9 mouse cellular contexts compared by ENCODE assay signal in the genomic region with DNA sequence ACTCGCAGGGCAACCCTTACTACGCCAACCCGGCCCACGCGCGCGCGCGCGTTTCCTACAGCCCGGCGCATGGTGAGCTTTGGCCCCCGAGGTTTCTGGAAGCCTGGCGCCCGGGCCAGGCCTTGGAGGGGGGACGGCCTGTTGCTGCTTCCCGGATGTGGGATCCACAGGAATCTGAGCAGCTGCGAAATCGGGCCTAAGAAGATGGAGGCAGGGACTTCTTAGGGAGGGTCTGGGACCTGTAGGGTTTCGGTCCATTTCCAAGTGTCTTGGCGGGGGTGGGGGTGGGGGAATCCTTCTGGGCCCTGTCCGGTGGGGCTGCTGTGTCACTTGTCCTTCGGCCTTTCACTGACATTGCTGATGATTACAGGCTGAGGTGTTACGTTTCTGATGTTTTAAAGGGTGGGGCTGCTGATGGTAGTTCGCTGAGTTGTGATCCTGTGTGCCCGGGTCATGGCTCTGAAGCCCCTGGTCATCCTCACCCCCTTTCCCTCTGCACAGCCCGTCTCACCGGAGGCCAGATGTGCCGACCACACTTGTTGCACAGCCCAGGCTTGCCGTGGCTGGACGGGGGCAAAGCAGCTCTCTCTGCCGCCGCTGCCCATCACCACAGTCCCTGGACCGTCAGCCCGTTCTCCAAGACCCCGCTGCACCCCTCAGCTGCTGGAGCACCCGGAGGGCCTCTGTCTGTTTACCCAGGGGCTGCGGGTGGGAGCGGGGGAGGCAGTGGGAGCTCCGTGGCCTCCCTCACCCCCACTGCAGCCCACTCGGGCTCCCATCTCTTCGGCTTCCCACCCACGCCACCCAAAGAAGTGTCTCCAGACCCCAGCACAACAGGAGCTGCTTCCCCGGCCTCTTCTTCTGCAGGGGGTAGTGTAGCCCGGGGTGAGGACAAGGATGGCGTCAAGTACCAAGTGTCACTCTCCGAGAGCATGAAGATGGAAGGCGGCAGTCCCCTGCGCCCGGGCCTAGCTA. TPM values are rescaled to one million over a fixed set of nuclear protein-coding genes. Genes with fewer than 3 reads are reported as not detected.
DNase-seq lines count a peak whose midpoint lies in the region; ATAC-seq and TF ChIP-seq lines count a peak whose summit lies in the region.
"Had no signal": no experiment of that assay in that cellular context is flagged by ENCODE, and none has a peak within 500 bp of the region (broad histone marks: within the 10 kb centered on the region; RNA-seq: fewer than 3 reads in every experiment).

No protein-coding gene starts in this region.

- peaks cover 97% of the 10 kb centered on the region for H3K27me3 ChIP-seq in forebrain, embryonic 14.5 days (replicated peaks; ENCODE audit: control insufficient read depth, insufficient read depth, low read length)
- H3K27me3 ChIP-seq in limb, embryonic 11.5 days (ENCODE audit: control insufficient read depth, insufficient read depth, low read length): peaks cover 93% of the 10 kb centered on the region
- H3K27me3 ChIP-seq in neural tube, embryonic 14.5 days (ENCODE audit: control insufficient read depth, insufficient read depth, low read length): peaks cover 86% of the 10 kb centered on the region

- no peak overlapping the region for H3K9ac ChIP-seq in forebrain, embryonic 14.5 days (ENCODE audit: low read length)
- H3K9ac ChIP-seq in limb, embryonic 11.5 days (ENCODE audit: low read length): no peak overlapping the region
- H3K9ac ChIP-seq in neural tube, embryonic 14.5 days (replicated peaks; ENCODE audit: low read depth, low read length): no peak overlapping the region

- 11% methylated on average over 50 of the region's 50 CpGs for WGBS in lung, adult 2 months
- 2% methylated on average over 50 of the region's 50 CpGs for WGBS in forebrain, embryonic 14.5 days
- WGBS in limb, embryonic 11.5 days: 2% methylated on average over 50 of the region's 50 CpGs
- 1% methylated on average over 50 of the region's 50 CpGs for WGBS in neural tube, embryonic 14.5 days

- H3K27ac ChIP-seq in forebrain, embryonic 14.5 days (ENCODE audit: low read depth, low read length): no peak overlapping the region
- no peak overlapping the region for H3K27ac ChIP-seq in limb, embryonic 11.5 days (replicated peaks; ENCODE audit: low read depth, low read length)
- no peak overlapping the region for H3K27ac ChIP-seq in neural tube, embryonic 14.5 days (ENCODE audit: low read depth, low read length)

- H3K4me3 ChIP-seq in lung, adult 2 months (replicated peaks; ENCODE audit: extremely low read depth, low read depth, low read length): peak overlapping the region; percentile 93
- no peak overlapping the region for H3K4me3 ChIP-seq in forebrain, embryonic 14.5 days (ENCODE audit: low read depth, low read length)
- peak overlapping the region; percentile 37; the same call in 1 of the 2 replicates for H3K4me3 ChIP-seq in limb, embryonic 11.5 days (ENCODE audit: low read depth, low read length)
- no peak overlapping the region; the same call in 1 of the 2 replicates for H3K4me3 ChIP-seq in neural tube, embryonic 14.5 days (ENCODE audit: low read depth, low read length)

- peak; percentile 18 for DNase-seq in lung, adult 2 months
- no peak for DNase-seq in lung, postnatal 36 days
- peak; percentile 4 for DNase-seq in forebrain, embryonic 14.5 days (ENCODE audit: low spot score)
- DNase-seq in limb, embryonic 11.5 days (ENCODE audit: low spot score): peak; percentile 60
- DNase-seq in cerebellum, adult 9-11 months: no peak
- no peak for DNase-seq in adrenal gland, adult 2 months
- DNase-seq in left cerebral cortex, adult 18-20 months (ENCODE audit: low spot score in 2 of 2): no peak
- DNase-seq: kidney, adult 18-20 months had no signal

- no peaks in the 10 kb centered on the region for H3K9me3 ChIP-seq in forebrain, embryonic 14.5 days (replicated peaks; ENCODE audit: control insufficient read depth, low read length)
- H3K9me3 ChIP-seq in limb, embryonic 11.5 days (ENCODE audit: control insufficient read depth, low read length): no peaks in the 10 kb centered on the region
- H3K9me3 ChIP-seq in neural tube, embryonic 14.5 days (ENCODE audit: control insufficient read depth, low read length): no peaks in the 10 kb centered on the region

- 0 out of 2 replicates have a peak, but pooled peaks have one; percentile 2 for TF ChIP-seq POLR2A in lung, adult 2 months (IDR thresholded peaks at IDR 0.05; ENCODE audit: borderline replicate concordance, extremely low read depth, low read depth, low read length)

- TF ChIP-seq CTCF in lung, adult 2 months (IDR thresholded peaks at IDR 0.05; ENCODE audit: insufficient read depth, low read length): no peak

- peaks cover 7% of the 10 kb centered on the region for H3K4me1 ChIP-seq in lung, adult 2 months (ENCODE audit: control insufficient read depth, insufficient read depth, low read length)
- H3K4me1 ChIP-seq in forebrain, embryonic 14.5 days (ENCODE audit: control insufficient read depth, insufficient read depth, low read length): peaks cover 4% of the 10 kb centered on the region; the same call in 1 of the 2 replicates
- peaks cover 28% of the 10 kb centered on the region for H3K4me1 ChIP-seq in limb, embryonic 11.5 days (ENCODE audit: control insufficient read depth, insufficient read depth, low read length)
- H3K4me1 ChIP-seq in neural tube, embryonic 14.5 days (ENCODE audit: control insufficient read depth, insufficient read depth, low read length): peaks cover 16% of the 10 kb centered on the region

- no peaks in the 10 kb centered on the region for H3K36me3 ChIP-seq in forebrain, embryonic 14.5 days (ENCODE audit: control insufficient read depth, insufficient read depth, low read length)
- no peaks in the 10 kb centered on the region for H3K36me3 ChIP-seq in limb, embryonic 11.5 days (ENCODE audit: control insufficient read depth, insufficient read depth, low read length)
- H3K36me3 ChIP-seq in neural tube, embryonic 14.5 days (ENCODE audit: control insufficient read depth, insufficient read depth, low read length): no peaks in the 10 kb centered on the region

- ATAC-seq in forebrain, embryonic 14.5 days: no peak
- ATAC-seq in limb, embryonic 11.5 days (ENCODE audit: insufficient number of reproducible peaks, low FRiP score, low TSS enrichment, low read depth): no peak
- no peak for ATAC-seq in neural tube, embryonic 14.5 days (ENCODE audit: low read depth)

- no peak overlapping the region for H3K4me2 ChIP-seq in forebrain, embryonic 14.5 days (ENCODE audit: low read length)
- peak overlapping the region; percentile 84 for H3K4me2 ChIP-seq in limb, embryonic 11.5 days (ENCODE audit: low read depth, severe bottlenecking)
- peak overlapping the region; percentile 31 for H3K4me2 ChIP-seq in neural tube, embryonic 14.5 days (ENCODE audit: low read depth, low read length)

RNA-seq across cellular contexts. Expression of gene Gata2, which starts 6.3 kb away (rescaled TPM):
- polyA plus RNA-seq in lung, adult 2 months (2012; rRNA removed): 184 and 333 TPM in 2 replicates
- 1.5 and 1.6 TPM in 2 replicates for polyA plus RNA-seq in forebrain, embryonic 14.5 days (2014; fragmentation: Nextera tagmentation; extraction: Ambion mirVana)
- 1.9 and 4.0 TPM in 2 replicates for polyA plus RNA-seq in limb, embryonic 11.5 days (2014; fragmentation: Nextera tagmentation; extraction: Ambion mirVana)
- 5.4 and 7.6 TPM in 2 replicates for polyA plus RNA-seq in neural tube, embryonic 14.5 days (2014; fragmentation: Nextera tagmentation; extraction: Ambion mirVana)
- total RNA-seq in adrenal gland, adult 2 months (2021): 10 to 100 TPM; 23.0 to 52.6 TPM
- 167 and 184 TPM in 2 replicates for polyA plus RNA-seq in adrenal gland, adult 2 months (2012; rRNA removed)
- 1 to 10 TPM; 6.1 to 6.8 TPM for total RNA-seq in left cerebral cortex, adult 18-20 months (2021)

RNA-seq across cellular contexts. Expression of gene Dnajb8, which starts 22.1 kb away (rescaled TPM):
- polyA plus RNA-seq in lung, adult 2 months (2012; rRNA removed): not detected in 2 replicates
- polyA plus RNA-seq in forebrain, embryonic 14.5 days (2014; fragmentation: Nextera tagmentation; extraction: Ambion mirVana): not detected in 2 replicates
- not detected in 2 replicates for polyA plus RNA-seq in limb, embryonic 11.5 days (2014; fragmentation: Nextera tagmentation; extraction: Ambion mirVana)
- polyA plus RNA-seq in neural tube, embryonic 14.5 days (2014; fragmentation: Nextera tagmentation; extraction: Ambion mirVana): not detected in 2 replicates
- total RNA-seq in adrenal gland, adult 2 months (2021): not detected
- polyA plus RNA-seq in adrenal gland, adult 2 months (2012; rRNA removed): not detected in 2 replicates
- not detected for total RNA-seq in left cerebral cortex, adult 18-20 months (2021)

Comparison
In these comparisons a context has a peak if more than half of its experiments do, and no peak if none do; other contexts are left out.
1. DNase-seq: peak in lung, adult 2 months (single experiment), forebrain, embryonic 14.5 days (single experiment) and limb, embryonic 11.5 days (single experiment); none in lung, postnatal 36 days (single experiment), cerebellum, adult 9-11 months (single experiment), adrenal gland, adult 2 months (single experiment) and left cerebral cortex, adult 18-20 months (0 of 2).
2. H3K4me3 ChIP-seq: peak in lung, adult 2 months (single experiment) and limb, embryonic 11.5 days (single experiment); none in forebrain, embryonic 14.5 days (single experiment) and neural tube, embryonic 14.5 days (single experiment).
3. RNA of gene Gata2, which starts 6.3 kb away (polyA plus RNA-seq): 167 to 184 TPM in adrenal gland, adult 2 months and 184 to 333 TPM in lung, adult 2 months; 5.4 to 7.6 TPM in neural tube, embryonic 14.5 days, 1.9 to 4.0 TPM in limb, embryonic 11.5 days and 1.5 to 1.6 TPM in forebrain, embryonic 14.5 days; every median in the first group is over 10 times any median in the second.